9 mouse cellular contexts compared by ENCODE assay signal in genomic region chr5:99479263-99480077, GRCm38 (mm10).
DNase-seq lines count a peak whose midpoint lies in the region; ATAC-seq and TF ChIP-seq lines count a peak whose summit lies in the region.
"Had no signal": no experiment of that assay in that cellular context is flagged by ENCODE, and none has a peak within 500 bp of the region (broad histone marks: within the 10 kb centered on the region; RNA-seq: fewer than 3 reads in every experiment).

No protein-coding gene starts in this region.

- H3K27me3 ChIP-seq in embryonic facial prominence, embryonic 13.5 days = peaks cover 3% of the 10 kb centered on the region; the same call in 1 of the 2 replicates
- no peaks in the 10 kb centered on the region for H3K27me3 ChIP-seq in heart, embryonic 15.5 days
- H3K27me3 ChIP-seq in neural tube, embryonic 15.5 days (replicated peaks) = no peaks in the 10 kb centered on the region

- no peak for TF ChIP-seq POLR2A in lung, adult 2 months (IDR thresholded peaks at IDR 0.05; ENCODE audit: borderline replicate concordance, extremely low read depth, low read depth, low read length)

- H3K9me3 ChIP-seq in embryonic facial prominence, embryonic 13.5 days = no peaks in the 10 kb centered on the region
- H3K9me3 ChIP-seq in heart, embryonic 15.5 days (replicated peaks) = no peaks in the 10 kb centered on the region
- H3K9me3 ChIP-seq in neural tube, embryonic 15.5 days (replicated peaks) = no peaks in the 10 kb centered on the region

- peak; percentile 77; the same call in 1 of the 2 replicates for ATAC-seq in embryonic facial prominence, embryonic 13.5 days (ENCODE audit: insufficient number of reproducible peaks, insufficient read depth, low FRiP score, low TSS enrichment, low read depth)
- peak; percentile 70 for ATAC-seq in heart, embryonic 15.5 days (replicated peaks; ENCODE audit: insufficient number of reproducible peaks, insufficient read depth, low FRiP score, low read depth)
- peak; percentile 54 for ATAC-seq in neural tube, embryonic 15.5 days (ENCODE audit: low FRiP score)
- ATAC-seq: Patski had no signal

- H3K4me1 ChIP-seq in embryonic facial prominence, embryonic 13.5 days = peaks cover 18% of the 10 kb centered on the region
- H3K4me1 ChIP-seq in heart, embryonic 15.5 days (replicated peaks) = peaks cover 25% of the 10 kb centered on the region
- peaks cover 10% of the 10 kb centered on the region for H3K4me1 ChIP-seq in lung, adult 2 months (ENCODE audit: control insufficient read depth, insufficient read depth, low read length)
- H3K4me1 ChIP-seq in neural tube, embryonic 15.5 days = peaks cover 21% of the 10 kb centered on the region

- no peak for TF ChIP-seq CTCF in lung, adult 2 months (IDR thresholded peaks at IDR 0.05; ENCODE audit: insufficient read depth, low read length)

- no peaks in the 10 kb centered on the region for H3K36me3 ChIP-seq in embryonic facial prominence, embryonic 13.5 days
- no peaks in the 10 kb centered on the region for H3K36me3 ChIP-seq in heart, embryonic 15.5 days
- H3K36me3 ChIP-seq in neural tube, embryonic 15.5 days = no peaks in the 10 kb centered on the region

- DNase-seq in urinary bladder, adult 18-20 months (ENCODE audit: low spot score in 2 of 2) = peak; percentile 45 to 58
- DNase-seq in urinary bladder, postnatal 10 days (ENCODE audit: low spot score) = no peak
- peak; percentile 45 to 69 for DNase-seq in kidney, postnatal 4 days
- peak; percentile 37 for DNase-seq in lung, adult 2 months
- DNase-seq in urinary bladder, postnatal 36 days (ENCODE audit: low spot score in 2 of 2) = peak; percentile 49 to 54

- WGBS in embryonic facial prominence, embryonic 13.5 days = 4% methylated on average over 20 of the region's 20 CpGs
- 5% methylated on average over 20 of the region's 20 CpGs for WGBS in heart, embryonic 15.5 days
- 7% methylated on average over 20 of the region's 20 CpGs for WGBS in lung, adult 2 months
- WGBS in neural tube, embryonic 15.5 days = 2% methylated on average over 20 of the region's 20 CpGs

- peak overlapping the region; percentile 28; the same call in 1 of the 2 replicates for H3K27ac ChIP-seq in embryonic facial prominence, embryonic 13.5 days
- peak overlapping the region; percentile 78 for H3K27ac ChIP-seq in heart, embryonic 15.5 days
- H3K27ac ChIP-seq in neural tube, embryonic 15.5 days (replicated peaks) = peak overlapping the region; percentile 24

- H3K9ac ChIP-seq in embryonic facial prominence, embryonic 13.5 days = 0 out of 2 replicates have a peak overlapping the region, but pooled peaks have one; percentile 36
- H3K9ac ChIP-seq in heart, embryonic 15.5 days = peak overlapping the region; percentile 23; the same call in 1 of the 2 replicates
- H3K9ac ChIP-seq in neural tube, embryonic 15.5 days (replicated peaks) = peak overlapping the region; percentile 20; the same call in 1 of the 2 replicates

- peak overlapping the region; percentile 57 for H3K4me2 ChIP-seq in embryonic facial prominence, embryonic 13.5 days
- H3K4me2 ChIP-seq in heart, embryonic 15.5 days = peak overlapping the region; percentile 62
- peak overlapping the region; percentile 45 for H3K4me2 ChIP-seq in neural tube, embryonic 15.5 days

- H3K4me3 ChIP-seq in embryonic facial prominence, embryonic 13.5 days = peak overlapping the region; percentile 24
- peak overlapping the region; percentile 24 for H3K4me3 ChIP-seq in heart, embryonic 15.5 days
- no peak overlapping the region for H3K4me3 ChIP-seq in lung, adult 2 months (replicated peaks; ENCODE audit: extremely low read depth, low read depth, low read length)
- H3K4me3 ChIP-seq in neural tube, embryonic 15.5 days (replicated peaks) = no peak overlapping the region

Comparison
In these comparisons a context has a peak if more than half of its experiments do, and no peak if none do; other contexts are left out.
1. H3K27ac ChIP-seq: peak in every context shown above with its lines; median percentile 78 in heart, embryonic 15.5 days; 28 in embryonic facial prominence, embryonic 13.5 days; 24 in neural tube, embryonic 15.5 days.
2. H3K4me3 ChIP-seq: peak in embryonic facial prominence, embryonic 13.5 days (single experiment) and heart, embryonic 15.5 days (single experiment); none in lung, adult 2 months (single experiment) and neural tube, embryonic 15.5 days (single experiment).
3. Peak in every context shown above with its lines, with median percentiles within 50 percentile points of each other: ATAC-seq, H3K4me2 ChIP-seq and H3K9ac ChIP-seq.